In genomic region chr7:126501684-126502022, GRCm38 (mm10) we compare ENCODE assay signal across 8 mouse cellular contexts. TPM values are rescaled to one million over a fixed set of nuclear protein-coding genes. Genes with fewer than 3 reads are reported as not detected.
DNase-seq lines count a peak whose midpoint lies in the region; ATAC-seq and TF ChIP-seq lines count a peak whose summit lies in the region.

No protein-coding gene starts in this region.

- H3K27ac ChIP-seq in kidney, adult 2 months (ENCODE audit: insufficient read depth, low read depth, low read length) = peak overlapping the region; percentile 92
- H3K27ac ChIP-seq in bone marrow, adult 2 months (ENCODE audit: control insufficient read depth, insufficient read depth, low read depth, low read length, poor library complexity) = peak overlapping the region; percentile 100
- H3K27ac ChIP-seq in hindbrain, embryonic 11.5 days (ENCODE audit: low read depth, low read length) = peak overlapping the region; percentile 99
- peak overlapping the region; percentile 98 for H3K27ac ChIP-seq in midbrain, embryonic 11.5 days (ENCODE audit: low read depth, low read length)

- WGBS in kidney, adult 2 months = 1% methylated on average over 9 of the region's 9 CpGs
- whole genome bisulfite sequencing in bone marrow, adult 2 months = 3% methylated on average over 9 of the region's 9 CpGs
- WGBS in hindbrain, embryonic 11.5 days = 4% methylated on average over 9 of the region's 9 CpGs
- WGBS in midbrain, embryonic 11.5 days = 6% methylated on average over 9 of the region's 9 CpGs

- H3K4me1 ChIP-seq in kidney, adult 2 months (ENCODE audit: control insufficient read depth, insufficient read depth, low read length) = peaks cover 4% of the 10 kb centered on the region; the same call in 1 of the 2 replicates
- no peaks in the 10 kb centered on the region for H3K4me1 ChIP-seq in bone marrow, adult 2 months (ENCODE audit: control insufficient read depth, insufficient read depth, low read length)
- H3K4me1 ChIP-seq in hindbrain, embryonic 11.5 days (replicated peaks; ENCODE audit: control insufficient read depth, insufficient read depth, low read length) = 0 out of 2 replicates have a peak, but pooled peaks cover 2% of the 10 kb centered on the region
- H3K4me1 ChIP-seq in midbrain, embryonic 11.5 days (ENCODE audit: control insufficient read depth, insufficient read depth, low read length) = peaks cover 7% of the 10 kb centered on the region; the same call in 1 of the 2 replicates

- peak overlapping the region; percentile 74 for H3K9ac ChIP-seq in hindbrain, embryonic 11.5 days (ENCODE audit: low read depth, low read length)
- H3K9ac ChIP-seq in midbrain, embryonic 11.5 days (ENCODE audit: low read length) = peak overlapping the region; percentile 100

- H3K36me3 ChIP-seq in kidney, adult 2 months (ENCODE audit: control insufficient read depth, insufficient read depth, low read length) = peaks cover 12% of the 10 kb centered on the region
- peaks cover 15% of the 10 kb centered on the region for H3K36me3 ChIP-seq in hindbrain, embryonic 11.5 days (ENCODE audit: control insufficient read depth, insufficient read depth, low read length)
- peaks cover 36% of the 10 kb centered on the region for H3K36me3 ChIP-seq in midbrain, embryonic 11.5 days (ENCODE audit: control insufficient read depth, insufficient read depth, low read length)

- H3K4me2 ChIP-seq in hindbrain, embryonic 11.5 days (replicated peaks; ENCODE audit: low read depth, low read length) = peak overlapping the region; percentile 76
- peak overlapping the region; percentile 73 for H3K4me2 ChIP-seq in midbrain, embryonic 11.5 days

- no peaks in the 10 kb centered on the region for H3K9me3 ChIP-seq in hindbrain, embryonic 11.5 days (ENCODE audit: control insufficient read depth, low read length)
- no peaks in the 10 kb centered on the region for H3K9me3 ChIP-seq in midbrain, embryonic 11.5 days (ENCODE audit: control insufficient read depth, low read length)

- no peak for ATAC-seq in hindbrain, embryonic 11.5 days (ENCODE audit: low FRiP score)
- ATAC-seq in midbrain, embryonic 11.5 days (ENCODE audit: low FRiP score) = no peak

- no peaks in the 10 kb centered on the region for H3K27me3 ChIP-seq in kidney, adult 2 months (replicated peaks; ENCODE audit: control insufficient read depth, insufficient read depth, low read length)
- H3K27me3 ChIP-seq in hindbrain, embryonic 11.5 days (ENCODE audit: control insufficient read depth, insufficient read depth, low read length) = no peaks in the 10 kb centered on the region
- H3K27me3 ChIP-seq in midbrain, embryonic 11.5 days (ENCODE audit: control insufficient read depth, insufficient read depth, low read length) = no peaks in the 10 kb centered on the region

- TF ChIP-seq POLR2A in kidney, adult 2 months (IDR thresholded peaks at IDR 0.05; ENCODE audit: low read depth, low read length) = no peak
- no peak for TF ChIP-seq POLR2A in bone marrow, adult 2 months (IDR thresholded peaks at IDR 0.05; ENCODE audit: borderline replicate concordance, control insufficient read depth, low read depth, low read length)

- no peak for DNase-seq in kidney, adult 2 months
- DNase-seq in kidney, adult 9 months = no peak
- no peak for DNase-seq in hindbrain, embryonic 11.5 days (ENCODE audit: low spot score)
- DNase-seq in midbrain, embryonic 11.5 days (ENCODE audit: low spot score, missing footprints) = no peak
- no peak for DNase-seq in ovary, postnatal 14 days (ENCODE audit: low spot score)
- DNase-seq in testis, postnatal 10 days (ENCODE audit: low spot score) = no peak
- no peak for DNase-seq in ovary, adult 18-20 months (ENCODE audit: low spot score)

- TF ChIP-seq CTCF in kidney, adult 2 months (conservative IDR thresholded peaks at IDR 0.05; ENCODE audit: insufficient read depth, insufficient read length, low read depth, low read length) = no peak
- TF ChIP-seq CTCF in bone marrow, adult 2 months (IDR thresholded peaks at IDR 0.05; ENCODE audit: control insufficient read depth, insufficient read depth, low read length) = no peak

- H3K4me3 ChIP-seq in kidney, adult 2 months (ENCODE audit: insufficient read depth, low read depth, low read length) = peak overlapping the region; percentile 99
- H3K4me3 ChIP-seq in bone marrow, adult 2 months (replicated peaks; ENCODE audit: control insufficient read depth, low read depth, low read length) = peak overlapping the region; percentile 78
- peak overlapping the region; percentile 96 for H3K4me3 ChIP-seq in hindbrain, embryonic 11.5 days (ENCODE audit: low read depth, low read length)
- H3K4me3 ChIP-seq in midbrain, embryonic 11.5 days (ENCODE audit: low read depth, low read length) = peak overlapping the region; percentile 100

RNA-seq across cellular contexts. Expression of gene Atxn2l, which starts 1.6 kb away (rescaled TPM):
- 70.6 and 90.5 TPM in 2 replicates for polyA plus RNA-seq in kidney, adult 2 months (2012; rRNA removed)
- 78.5 and 156 TPM in 2 replicates for polyA plus RNA-seq in bone marrow, adult 2 months (2011; ENCODE audit: insufficient read depth, insufficient read length, low replicate concordance, missing spikeins)
- polyA plus RNA-seq in hindbrain, embryonic 11.5 days (2014; fragmentation: Nextera tagmentation; extraction: Ambion mirVana) = 54.5 and 55.1 TPM in 2 replicates
- 52.7 and 58.6 TPM in 2 replicates for polyA plus RNA-seq in midbrain, embryonic 11.5 days (2014; fragmentation: Nextera tagmentation; extraction: Ambion mirVana)

RNA-seq across cellular contexts. Expression of gene Tufm, which starts 14.5 kb away (rescaled TPM):
- 219 and 227 TPM in 2 replicates for polyA plus RNA-seq in kidney, adult 2 months (2012; rRNA removed)
- polyA plus RNA-seq in bone marrow, adult 2 months (2011; ENCODE audit: insufficient read depth, insufficient read length, low replicate concordance, missing spikeins) = 16.7 and 36.3 TPM in 2 replicates
- polyA plus RNA-seq in hindbrain, embryonic 11.5 days (2014; fragmentation: Nextera tagmentation; extraction: Ambion mirVana) = 140 and 147 TPM in 2 replicates
- 133 and 146 TPM in 2 replicates for polyA plus RNA-seq in midbrain, embryonic 11.5 days (2014; fragmentation: Nextera tagmentation; extraction: Ambion mirVana)

RNA-seq across cellular contexts. Expression of gene Sh2b1, which starts 26.4 kb away (rescaled TPM):
- polyA plus RNA-seq in kidney, adult 2 months (2012; rRNA removed) = 62.8 and 71.7 TPM in 2 replicates
- polyA plus RNA-seq in bone marrow, adult 2 months (2011; ENCODE audit: insufficient read depth, insufficient read length, low replicate concordance, missing spikeins) = 34.4 and 95.0 TPM in 2 replicates
- 38.0 and 41.0 TPM in 2 replicates for polyA plus RNA-seq in hindbrain, embryonic 11.5 days (2014; fragmentation: Nextera tagmentation; extraction: Ambion mirVana)
- polyA plus RNA-seq in midbrain, embryonic 11.5 days (2014; fragmentation: Nextera tagmentation; extraction: Ambion mirVana) = 38.1 and 44.6 TPM in 2 replicates

RNA-seq across cellular contexts. Expression of gene Atp2a1, which starts 38.7 kb away (rescaled TPM):
- 0.35 and 144 TPM in 2 replicates for polyA plus RNA-seq in kidney, adult 2 months (2012; rRNA removed)
- 12.0 and 13.4 TPM in 2 replicates for polyA plus RNA-seq in bone marrow, adult 2 months (2011; ENCODE audit: insufficient read depth, insufficient read length, low replicate concordance, missing spikeins)
- polyA plus RNA-seq in hindbrain, embryonic 11.5 days (2014; fragmentation: Nextera tagmentation; extraction: Ambion mirVana) = 2.7 and 3.0 TPM in 2 replicates
- polyA plus RNA-seq in midbrain, embryonic 11.5 days (2014; fragmentation: Nextera tagmentation; extraction: Ambion mirVana) = 0.29 and 0.38 TPM in 2 replicates
